Mouse (Mus musculus) midbrain, embryonic 13.5 days (tissue): ENCODE data around the gene Psg28. TPM values are rescaled to one million over a fixed set of nuclear protein-coding genes. Genes with fewer than 3 reads are reported as not detected.
"Not testable (repeated sequence)": the region's sequence is repeated elsewhere in the genome, so short reads cannot be mapped to it uniquely, and the experiment has no call there.

ENCODE experiments used
- ATAC-seq: fragments of 200-750 bp; cut with Nextera tagmentation; 2 replicates; pipeline ENCODE4 v1.8.0; 2017; ENCODE audit warnings: mild to moderate bottlenecking, moderate TSS enrichment, moderate library complexity
- H3K27ac ChIP-seq: fragments of 300-500 bp; sonication (generic); 2 replicates; pipeline ENCODE4 v1.5.1; 2015; ENCODE audit warnings: inconsistent platforms, mild to moderate bottlenecking, moderate library complexity
- H3K27me3 ChIP-seq: fragments of 300-500 bp; sonication (generic); 2 replicates; pipeline ENCODE4 v1.6.1; 2015; ENCODE audit warnings: mild to moderate bottlenecking, inconsistent platforms
- H3K36me3 ChIP-seq: fragments of 300-500 bp; sonication (generic); 2 replicates; pipeline ENCODE4 v1.6.1; 2015; ENCODE audit warnings: mild to moderate bottlenecking, inconsistent platforms
- H3K4me1 ChIP-seq: fragments of 300-500 bp; sonication (generic); replicated peaks from 2 replicates; pipeline ENCODE4 v1.6.1; 2015; ENCODE audit warnings: inconsistent platforms
- H3K4me2 ChIP-seq: fragments of 300-500 bp; sonication (generic); replicated peaks from 2 replicates; pipeline ENCODE4 v1.6.1; 2015; ENCODE audit warnings: moderate library complexity, mild to moderate bottlenecking, inconsistent platforms
- H3K4me3 ChIP-seq: fragments of 300-500 bp; sonication (generic); replicated peaks from 2 replicates; pipeline ENCODE4 v1.5.1; 2015; ENCODE audit warnings: mild to moderate bottlenecking, inconsistent platforms
- H3K9ac ChIP-seq: fragments of 300-500 bp; sonication (generic); replicated peaks from 2 replicates; pipeline ENCODE4 v1.6.1; 2015; ENCODE audit warnings: mild to moderate bottlenecking, inconsistent platforms
- H3K9me3 ChIP-seq: fragments of 300-500 bp; sonication (generic); 2 replicates; pipeline ENCODE4 v1.6.1; 2016; ENCODE audit warnings: mild to moderate bottlenecking, inconsistent platforms
- WGBS: fragments of 180-500 bp; shearing (Covaris S2); methylation state at CpG from one replicate; pipeline ENCODE4 v1.1.7; 2015; 5-methylcytosine and 5-hydroxymethylcytosine counted together
- microRNA-seq: library from miRNA; unstranded; fragments of <30 nt; microRNA quantifications from one replicate; pipeline ENCODE4, GENCODE M21; 2016
- polyA plus RNA-seq: library from polyadenylated mRNA; unstranded; fragments of >200 nt; fragmentation: Nextera tagmentation; extraction: Ambion mirVana; gene quantifications from 2 replicates; pipeline ENCODE4 v1.2.1, GENCODE M21; 2015

Gene Psg28
- not detected in 2 replicates for polyA plus RNA-seq

DNA sequence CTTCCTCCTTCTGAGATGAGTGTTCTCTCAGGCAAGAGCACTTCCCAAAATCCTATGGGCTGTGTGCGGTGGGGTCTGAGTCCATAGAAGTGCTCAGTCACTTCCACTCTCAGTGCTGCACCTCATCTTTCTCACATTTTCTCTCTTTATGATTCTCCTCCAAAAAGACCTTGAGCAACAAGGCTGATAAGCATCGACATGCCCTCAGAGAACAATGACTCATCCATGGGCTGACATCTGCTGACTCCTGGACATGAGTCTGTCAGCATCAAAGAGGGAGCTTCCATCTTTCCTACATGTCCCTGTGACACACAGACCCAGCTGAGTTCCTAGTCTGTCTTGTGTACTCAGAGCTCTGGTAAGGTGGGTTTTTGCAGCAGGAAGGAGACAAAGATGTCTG lies at the start of gene Psg28:
Gene Psg28, minus strand, starts transcription at position 101 of the 400 bp plus-strand sequence.
- not testable (repeated sequence) for H3K4me1 ChIP-seq, H3K36me3 ChIP-seq, H3K27me3 ChIP-seq, ATAC-seq, H3K27ac ChIP-seq, H3K4me3 ChIP-seq, H3K4me2 ChIP-seq, H3K9ac ChIP-seq
- H3K9me3 ChIP-seq, result peaks cover 29% of the 10 kb centered on the region
- 85% methylated on average over 2 of the region's 2 CpGs for WGBS

DNA sequence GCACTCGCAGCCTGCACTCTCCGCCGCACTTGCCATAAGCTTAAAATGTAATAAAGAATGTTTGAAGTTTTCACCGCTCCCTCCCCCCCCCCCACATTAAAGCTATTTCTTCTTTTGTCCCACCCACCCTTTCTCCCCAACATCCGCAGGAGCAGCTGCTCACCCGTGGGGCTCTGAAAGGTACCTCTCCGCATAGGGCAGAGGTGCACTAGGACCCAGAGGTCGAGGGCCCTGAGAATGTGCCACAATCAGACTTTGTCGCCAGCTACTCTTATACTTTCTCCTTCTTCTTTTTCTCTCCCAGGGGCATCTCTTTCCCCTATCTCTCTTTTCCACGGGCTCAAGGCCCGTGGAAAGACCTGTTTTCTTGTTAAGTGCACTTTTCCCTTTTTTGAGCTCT lies 28.4 kb downstream of the Psg28 start:
- no peak overlapping the region for H3K4me2 ChIP-seq
- H3K27ac ChIP-seq, result 0 out of 2 replicates have a peak overlapping the region, but pooled peaks have one; percentile 39

GRCm38 (mm10) chr7:18402527-18403237 lies 29.2 kb downstream of the Psg28 start:
- Histone ChIP-seq H3K9ac (no peak overlapping the region), H3K27ac (no peak overlapping the region), H3K4me1 (no peaks in the 10 kb centered on the region), H3K4me2 (0 out of 2 replicates have a peak overlapping the region, but pooled peaks have one; percentile 5), H3K27me3 (no peaks in the 10 kb centered on the region), H3K4me3 (peak overlapping the region; percentile 22), H3K9me3 (peaks cover 16% of the 10 kb centered on the region; the same call in 1 of the 2 replicates), H3K36me3 (no peaks in the 10 kb centered on the region)
- peak; percentile 85 for ATAC-seq
- WGBS, result 36% methylated on average over 34 of the region's 35 CpGs

More for the DNA sequence above, 28.4 kb downstream of the Psg28 start:
- H3K4me3 ChIP-seq, result peak overlapping the region; percentile 22
- ATAC-seq, result no peak
- no peak overlapping the region for H3K9ac ChIP-seq
- no peaks in the 10 kb centered on the region for H3K36me3 ChIP-seq
- no peaks in the 10 kb centered on the region for H3K4me1 ChIP-seq
- H3K9me3 ChIP-seq, result peaks cover 21% of the 10 kb centered on the region
- WGBS, result 37% methylated on average over 11 of the region's 11 CpGs
- H3K27me3 ChIP-seq, result no peaks in the 10 kb centered on the region

DNA sequence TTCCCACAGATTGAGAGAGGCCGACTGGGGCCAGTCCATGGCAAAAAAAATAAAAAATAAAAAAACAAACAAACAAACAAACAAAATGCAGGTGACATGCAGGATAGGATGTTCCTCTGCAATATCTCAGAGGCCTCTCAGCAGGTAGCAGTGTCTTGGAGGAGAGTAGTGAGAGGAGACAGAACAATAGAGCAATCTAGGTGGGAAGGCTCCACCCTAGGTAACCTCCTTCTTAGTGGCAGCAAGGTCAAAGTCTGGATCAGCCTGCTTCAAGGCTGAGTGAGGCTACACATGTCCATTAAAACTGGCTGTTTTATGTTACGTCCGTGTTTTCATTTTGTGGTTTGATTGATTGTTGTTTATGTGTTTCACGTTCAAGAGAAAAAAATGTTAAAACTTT lies 40.4 kb downstream of the Psg28 start:
- 84% methylated on average over 4 of the region's 4 CpGs for WGBS

DNA sequence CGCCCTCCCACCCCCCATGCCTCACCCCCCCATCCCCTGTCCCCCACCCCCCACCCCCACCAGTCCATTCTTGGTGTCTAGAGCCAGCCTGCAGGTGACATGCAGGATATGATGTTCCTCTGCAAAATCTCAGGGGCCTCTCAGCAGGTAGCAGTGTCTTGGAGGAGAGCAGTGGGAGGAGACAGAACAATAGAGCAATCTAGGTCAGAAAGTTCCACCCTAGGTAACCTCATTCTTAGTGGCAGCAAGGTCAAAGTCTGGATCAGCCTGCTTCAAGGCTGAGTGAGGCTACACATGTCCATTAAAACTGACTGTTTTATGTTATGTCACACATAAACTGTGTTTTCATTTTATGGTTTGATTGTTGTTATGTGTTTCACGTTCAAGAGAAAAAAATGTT lies 53.5 kb downstream of the Psg28 start:
- Histone ChIP-seq H3K36me3 (no peaks in the 10 kb centered on the region), H3K4me3 (no peak overlapping the region), H3K4me1 (no peaks in the 10 kb centered on the region), H3K4me2 (no peak overlapping the region), H3K9me3 (peaks cover 38% of the 10 kb centered on the region), H3K27ac (no peak overlapping the region), H3K27me3 (no peaks in the 10 kb centered on the region), H3K9ac (no peak overlapping the region)
- no peak for ATAC-seq
- WGBS, result 50% methylated on average over 2 of the region's 2 CpGs

More for the DNA sequence above, 40.4 kb downstream of the Psg28 start:
- ATAC-seq, H3K4me2 ChIP-seq, H3K27ac ChIP-seq, H3K9ac ChIP-seq, H3K36me3 ChIP-seq, H3K27me3 ChIP-seq, H3K4me3 ChIP-seq, H3K4me1 ChIP-seq: not testable (repeated sequence)
- H3K9me3 ChIP-seq, result peaks cover 26% of the 10 kb centered on the region

Small RNA genes lying within 50 kb of the gene (microRNA-seq; reads per million reads assigned to microRNA genes)
- not detected for gene Gm24715

Other genes with a start within 250 kb of the Psg28 start
- not detected in 2 replicates for gene Mill1, start 186.7 kb downstream of the Psg28 start, polyA plus RNA-seq
- not detected in 2 replicates for gene Psg18, start 77.0 kb downstream of the Psg28 start, polyA plus RNA-seq
- gene Psg26, start 52.1 kb upstream of the Psg28 start, polyA plus RNA-seq, result not detected in 2 replicates
- not detected in 2 replicates for gene Psg25, start 100.2 kb upstream of the Psg28 start, polyA plus RNA-seq
- not detected in 2 replicates for gene Psg27, start 135.3 kb upstream of the Psg28 start, polyA plus RNA-seq
- not detected in 2 replicates for gene Psg23, start 184.5 kb upstream of the Psg28 start, polyA plus RNA-seq
- not detected in 2 replicates for gene Psg21, start 224.7 kb upstream of the Psg28 start, polyA plus RNA-seq